Mouse (Mus musculus) Muller cell, postnatal 12 days (primary cell): ENCODE measurements around the gene Ccn1.

Source experiments
- DNase-seq: peaks from one replicate; pipeline ENCODE4 v3.0.0-alpha.2; 2015; ENCODE audit errors: inconsistent ontology term

Gene Ccn1

GRCm38 (mm10) chr3:145649852-145650202 is at the start of gene Ccn1:
Gene Ccn1, minus strand, starts transcription at chr3:145649981.
- peak; percentile 99 for DNase-seq

GRCm38 (mm10) chr3:145693361-145693760 is 43.6 kb upstream of the Ccn1 start:
- DNase-seq = no peak

- no peak for DNase-seq
These were observed 42.3 kb upstream of the Ccn1 start for GRCm38 (mm10) chr3:145692037-145692436.

- DNase-seq = no peak
These were observed 41.6 kb upstream of the Ccn1 start for GRCm38 (mm10) chr3:145691415-145691814.

DNA sequence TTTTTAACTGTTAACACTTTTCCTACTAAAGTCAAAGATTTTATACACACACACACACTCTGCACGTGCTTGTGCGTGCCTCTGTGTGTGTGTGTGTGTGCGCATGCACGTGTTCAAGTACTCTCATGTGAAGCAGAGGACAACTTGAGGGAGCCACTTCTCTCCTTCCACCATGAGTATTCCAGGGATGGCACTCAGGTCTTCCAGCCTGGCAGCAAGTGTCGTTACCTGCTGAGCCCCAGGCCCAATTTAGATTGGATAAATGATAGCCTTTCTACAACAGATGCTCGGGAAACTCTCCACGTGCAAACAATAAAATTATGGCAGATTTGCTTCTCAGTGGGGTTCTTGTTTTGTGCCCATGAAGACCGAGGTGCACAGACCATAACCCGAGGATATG is 39.5 kb upstream of the Ccn1 start:
- DNase-seq = no peak

DNA sequence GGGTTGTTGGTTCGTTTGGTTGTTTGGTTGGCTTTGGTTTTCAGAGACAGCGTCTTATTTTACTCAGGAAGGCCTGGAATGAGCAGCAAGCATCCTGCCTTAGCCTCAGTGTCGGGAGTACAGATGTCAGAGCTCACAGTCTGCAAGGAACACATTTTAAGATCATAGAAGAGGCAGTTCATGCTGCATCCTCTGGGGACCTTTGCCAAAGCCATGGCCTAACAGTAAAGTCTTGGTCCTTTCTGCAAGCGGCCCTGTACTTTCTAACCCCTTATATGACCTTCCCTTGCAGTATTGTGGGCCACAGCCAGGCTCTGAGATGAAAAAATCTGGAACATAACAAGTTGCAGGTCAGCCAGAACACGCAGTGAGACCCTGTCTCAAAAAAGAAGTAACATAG is 38.1 kb upstream of the Ccn1 start:
- no peak for DNase-seq

- DNase-seq = peak; percentile 88
These were observed 35.0 kb upstream of the Ccn1 start for GRCm38 (mm10) chr3:145684604-145685441.

DNA sequence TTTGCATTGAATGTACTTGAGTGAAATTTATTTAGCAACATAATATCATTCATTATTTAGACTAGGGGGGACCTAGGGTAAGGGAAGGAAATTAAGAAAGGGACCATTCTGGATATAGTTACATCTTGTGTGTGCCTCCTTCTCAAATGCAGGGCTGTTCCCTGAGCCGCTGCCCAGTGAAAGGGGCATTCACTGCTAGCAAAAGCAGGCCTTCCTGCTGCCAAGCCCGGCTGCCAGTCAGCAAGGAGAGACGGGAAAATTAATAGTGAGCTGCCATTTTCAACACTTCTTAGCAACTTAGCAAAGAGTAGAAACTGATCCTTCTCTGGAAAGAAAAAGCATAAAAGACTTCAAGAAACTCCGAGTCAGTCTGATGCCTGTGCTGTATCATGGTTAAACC is 34.4 kb upstream of the Ccn1 start:
- no peak for DNase-seq

- peak; percentile 88 for DNase-seq
These were observed 31.7 kb upstream of the Ccn1 start for GRCm38 (mm10) chr3:145681348-145681935.

GRCm38 (mm10) chr3:145680686-145681085 is 30.9 kb upstream of the Ccn1 start:
- DNase-seq = no peak

GRCm38 (mm10) chr3:145676212-145676611 is 26.4 kb upstream of the Ccn1 start:
- DNase-seq = no peak

DNA sequence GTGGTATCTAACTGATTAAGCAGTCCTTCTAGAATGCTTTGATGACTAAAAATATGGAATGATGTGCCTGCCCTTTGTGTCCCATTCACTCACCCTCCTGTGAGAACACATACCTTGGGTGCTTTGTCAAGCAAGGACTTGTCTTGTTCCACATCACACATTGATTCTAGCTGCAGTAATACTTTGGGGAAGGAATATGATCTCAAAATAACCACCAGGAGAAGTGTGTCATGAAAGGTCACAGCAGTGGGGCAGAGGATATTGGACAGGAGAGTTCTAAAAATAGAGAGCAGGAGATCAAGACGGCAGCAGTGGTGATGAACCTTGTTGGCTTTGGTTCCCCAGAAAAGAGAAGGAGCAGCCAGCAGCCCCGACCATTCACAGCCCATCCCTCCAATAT is 25.0 kb upstream of the Ccn1 start:
- DNase-seq = no peak

DNA sequence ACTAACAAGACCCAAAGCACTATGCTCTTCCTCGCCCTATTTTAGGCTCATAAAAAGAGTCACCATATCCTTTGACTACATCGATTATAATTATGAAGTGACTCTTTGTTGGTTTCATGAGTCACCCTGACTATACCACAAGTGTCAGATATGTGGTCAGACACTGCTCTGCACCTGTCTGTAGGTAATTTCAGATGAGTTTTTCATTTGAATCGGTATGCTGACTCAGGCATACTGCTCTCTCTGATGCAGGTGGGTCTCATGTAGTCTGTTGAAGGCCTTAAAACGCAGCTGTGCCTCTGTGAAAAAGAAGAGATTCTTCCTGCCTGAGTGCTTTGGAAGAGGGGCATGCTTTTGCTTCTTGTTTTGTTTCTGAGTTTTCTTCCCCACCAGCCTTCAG is 16.6 kb upstream of the Ccn1 start:
- DNase-seq = no peak

- peak; percentile 89 for DNase-seq
These were observed 7.4 kb upstream of the Ccn1 start for GRCm38 (mm10) chr3:145656993-145657713.

DNA sequence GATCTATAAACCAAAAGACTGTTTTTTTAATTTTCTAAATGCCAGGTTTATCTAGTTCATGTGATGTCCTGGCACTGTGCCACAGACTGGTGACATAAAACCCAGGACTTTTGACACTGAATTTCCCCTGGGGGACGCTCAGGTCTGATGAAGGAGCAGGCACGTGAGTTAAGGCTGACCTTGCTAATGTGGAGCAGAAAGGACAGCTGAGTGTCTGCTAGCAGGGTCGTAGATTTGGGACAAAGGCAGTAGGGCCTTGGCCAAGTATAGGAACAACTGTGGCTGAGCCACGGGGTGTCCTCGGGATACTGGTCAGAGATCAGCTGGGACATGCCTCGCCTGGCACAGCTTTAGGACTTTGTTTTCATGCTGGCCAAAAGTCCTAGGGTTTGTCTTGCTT is 5.2 kb upstream of the Ccn1 start:
- no peak for DNase-seq

- DNase-seq = no peak
These were observed 4.2 kb upstream of the Ccn1 start for GRCm38 (mm10) chr3:145654028-145654427.

DNA sequence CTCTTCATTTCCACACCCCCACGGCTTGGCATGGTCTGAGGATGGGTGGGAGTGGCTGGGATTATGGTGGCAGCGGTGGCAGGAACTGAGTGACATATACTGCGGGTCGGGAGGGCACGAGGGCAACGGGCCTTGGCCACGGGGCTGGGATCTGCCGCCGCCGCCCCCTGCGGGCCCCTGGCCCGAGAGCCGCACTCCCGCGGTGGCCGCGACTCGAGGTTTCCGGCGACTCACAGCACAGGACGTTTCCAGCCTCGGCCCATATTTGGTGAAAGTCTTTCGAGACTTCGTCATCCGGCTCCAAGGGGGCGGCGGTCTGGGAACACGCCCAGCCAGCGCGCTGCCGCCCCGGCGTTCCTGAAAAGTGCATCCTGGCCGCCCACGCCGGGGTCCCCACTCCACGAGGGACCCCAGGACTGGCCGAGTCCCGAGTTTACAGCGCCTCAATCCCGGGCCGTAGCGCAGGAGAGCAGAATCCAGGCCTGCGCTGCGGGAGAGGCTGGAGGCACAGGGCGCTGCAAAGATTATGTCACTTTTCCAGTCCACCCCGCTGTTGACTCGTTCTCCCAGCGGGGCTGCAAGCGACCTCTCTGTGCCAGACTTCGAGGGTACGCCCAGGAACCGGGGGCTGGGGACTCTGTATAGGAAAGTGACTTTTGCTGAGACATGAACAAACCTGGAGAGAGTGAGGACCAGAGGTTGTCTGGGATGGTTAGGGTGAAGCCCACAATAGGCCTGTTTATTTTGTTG is 3.6 kb upstream of the Ccn1 start:
- peak; percentile 97 for DNase-seq

DNA sequence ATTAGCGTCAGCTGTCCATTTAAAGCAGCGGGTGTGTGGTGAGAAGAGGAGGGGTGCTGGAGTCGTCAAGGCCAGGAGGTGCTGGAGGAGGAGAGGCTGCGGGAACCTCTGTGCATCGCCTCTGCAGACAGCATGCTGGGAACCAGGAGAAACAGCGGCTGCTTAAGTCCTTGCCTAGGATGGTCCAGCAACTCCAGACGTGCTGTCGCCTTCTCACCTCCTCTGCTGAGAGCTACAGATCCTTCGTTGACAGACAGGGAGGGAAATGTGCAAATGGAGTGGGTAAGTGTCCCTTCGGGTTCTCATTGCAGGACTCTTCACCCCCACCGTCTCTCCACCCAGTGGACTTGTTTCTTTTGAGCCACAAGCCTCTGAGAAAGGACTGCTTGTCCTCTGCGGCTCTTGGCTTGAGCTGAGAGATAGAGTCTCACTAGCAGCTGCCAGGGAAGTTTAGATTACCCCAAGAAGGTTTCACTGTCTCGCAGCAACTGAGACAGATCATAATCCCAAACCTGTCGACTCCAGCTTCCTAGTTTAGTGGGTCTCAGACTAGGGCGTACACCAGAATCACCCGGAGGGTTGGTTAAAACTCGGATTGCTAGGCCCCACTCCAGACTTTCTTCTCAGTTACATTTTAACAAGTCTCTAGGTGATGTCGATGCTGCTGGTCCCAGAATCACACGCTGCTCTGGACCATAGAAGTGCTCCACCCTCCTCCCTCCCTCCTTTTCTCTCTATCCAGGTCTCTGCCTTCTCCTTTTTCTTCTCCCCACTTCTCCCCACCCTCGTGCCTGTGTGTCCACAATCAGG is 2.7 kb upstream of the Ccn1 start:
- no peak for DNase-seq

DNA sequence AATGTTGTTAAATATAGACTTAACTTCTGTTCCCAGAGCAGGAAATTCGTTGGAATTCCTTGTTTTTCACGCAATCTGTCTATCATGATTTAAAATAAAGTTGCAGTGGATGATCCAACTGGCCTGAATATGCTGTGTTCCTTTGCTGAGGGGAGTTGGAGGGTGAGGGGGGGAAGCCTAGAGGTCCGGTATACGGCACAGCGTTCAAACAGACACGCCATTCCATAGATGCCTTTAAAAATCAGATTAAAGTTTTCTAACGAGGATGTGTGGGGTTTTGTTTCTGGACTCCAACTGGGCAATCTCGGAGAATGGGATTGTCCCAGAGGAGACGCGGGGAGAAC is 2.2 kb upstream of the Ccn1 start:
- no peak for DNase-seq

DNA sequence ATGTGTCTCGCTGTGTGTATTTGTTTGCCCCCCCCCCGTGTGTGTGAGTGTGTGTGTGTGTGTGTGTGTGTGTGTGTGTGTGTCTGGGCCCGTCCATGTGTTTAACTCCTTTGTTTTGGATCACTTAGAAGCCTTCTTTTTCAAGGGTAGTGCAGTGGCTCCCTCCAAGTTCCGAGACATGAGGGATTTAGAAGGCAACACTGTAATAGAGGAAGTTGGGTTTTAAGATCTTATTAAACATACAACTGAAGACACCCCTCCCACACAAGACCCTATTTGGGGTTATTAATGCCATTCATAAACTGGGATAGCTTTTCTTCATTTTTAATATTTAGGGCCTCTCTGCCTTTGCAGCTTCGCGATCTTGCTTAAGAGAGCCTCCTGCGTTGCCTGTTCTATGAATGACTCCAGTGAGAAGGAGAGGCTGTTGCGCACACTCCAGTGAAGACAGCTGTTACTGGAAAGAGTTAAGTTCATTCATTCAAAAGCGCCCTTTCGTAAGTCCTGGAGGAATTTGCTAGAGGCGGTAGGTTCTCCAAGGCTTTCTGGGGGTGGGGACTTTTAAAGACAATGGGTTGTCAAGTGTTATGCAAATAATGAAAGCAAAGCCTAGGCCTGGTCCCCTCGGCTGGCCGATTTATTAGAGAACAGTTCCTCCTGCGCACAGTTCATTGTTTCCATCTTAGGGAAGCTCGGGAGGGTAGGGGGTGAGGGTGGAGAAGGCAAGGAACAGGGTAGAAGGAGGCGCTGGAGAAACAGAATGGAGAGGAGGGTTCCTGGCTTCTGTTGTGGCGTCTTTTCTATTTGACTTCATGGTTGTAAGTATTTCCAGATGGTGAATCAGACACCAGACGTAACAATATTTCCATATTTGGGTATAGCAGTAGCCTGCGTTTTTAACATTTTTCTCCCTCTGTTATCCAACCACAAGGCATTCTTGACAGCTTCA is 1.5 kb upstream of the Ccn1 start:
- peak; percentile 90 for DNase-seq
